Mouse (Mus musculus) CD4-positive, CD25-positive, alpha-beta regulatory T cell, adult 9 weeks (primary cell): Measurements from ENCODE around the gene Olfr684. TPM values are rescaled to one million over a fixed set of nuclear protein-coding genes. Genes with fewer than 3 reads are reported as not detected.

Experiments
- polyA plus RNA-seq: library from polyadenylated mRNA; unstranded; fragments of 100-300 nt; shearing (Covaris generic); gene quantifications from one replicate; pipeline ENCODE4 v1.2.1, GENCODE M21; 2017

Olfr684 gene
- not detected for polyA plus RNA-seq

GRCm38 (mm10) chr7:105163553-105163952 is at the start of gene Olfr684:
Gene Olfr684, minus strand, starts transcription at chr7:105163653.

GRCm38 (mm10) chr7:105207385-105207784 is 43.9 kb upstream of the Olfr684 start, which contains the start of gene Olfr686:
Gene Olfr686, minus strand, starts transcription at chr7:105207485.

GRCm38 (mm10) chr7:105185912-105186311 is 22.5 kb upstream of the Olfr684 start, which contains the start of gene Olfr685:
Gene Olfr685, minus strand, starts transcription at chr7:105186012.

GRCm38 (mm10) chr7:105146912-105147311 is 16.5 kb downstream of the Olfr684 start, which contains the start of gene Olfr683:
Gene Olfr683, minus strand, starts transcription at chr7:105147012.

GRCm38 (mm10) chr7:105116536-105116935 is 46.9 kb downstream of the Olfr684 start, which contains the start of gene Olfr681:
Gene Olfr681, plus strand, starts transcription at chr7:105116836.

Other genes with a start within 250 kb of the Olfr684 start
- not detected for gene Olfr667, start 242.2 kb downstream of the Olfr684 start, polyA plus RNA-seq
- not detected for gene Olfr668, start 235.6 kb downstream of the Olfr684 start, polyA plus RNA-seq
- not detected for gene Olfr669, start 229.4 kb downstream of the Olfr684 start, polyA plus RNA-seq
- gene Olfr670, start 201.0 kb downstream of the Olfr684 start, polyA plus RNA-seq, result not detected
- gene Olfr671, start 184.5 kb downstream of the Olfr684 start, polyA plus RNA-seq, result not detected
- gene Olfr672, start 161.6 kb downstream of the Olfr684 start, polyA plus RNA-seq, result not detected
- gene Olfr675, start 135.2 kb downstream of the Olfr684 start, polyA plus RNA-seq, result not detected
- gene Olfr676, start 131.0 kb downstream of the Olfr684 start, polyA plus RNA-seq, result not detected
- not detected for gene Olfr677, start 112.3 kb downstream of the Olfr684 start, polyA plus RNA-seq
- gene Olfr678, start 99.2 kb downstream of the Olfr684 start, polyA plus RNA-seq, result not detected
- gene Olfr679, start 82.4 kb downstream of the Olfr684 start, polyA plus RNA-seq, result not detected
- not detected for gene Olfr680-ps1, start 70.8 kb downstream of the Olfr684 start, polyA plus RNA-seq
- not detected for gene Olfr681, start 46.8 kb downstream of the Olfr684 start, polyA plus RNA-seq
- gene Olfr683, start 16.6 kb downstream of the Olfr684 start, polyA plus RNA-seq, result not detected
- not detected for gene Olfr685, start 22.4 kb upstream of the Olfr684 start, polyA plus RNA-seq
- not detected for gene Olfr686, start 43.8 kb upstream of the Olfr684 start, polyA plus RNA-seq
- not detected for gene Olfr688, start 124.4 kb upstream of the Olfr684 start, polyA plus RNA-seq
- 0.09 TPM for gene Olfr689, start 147.5 kb upstream of the Olfr684 start, polyA plus RNA-seq
- gene Olfr690, start 170.5 kb upstream of the Olfr684 start, polyA plus RNA-seq, result not detected
- not detected for gene Olfr691, start 178.6 kb upstream of the Olfr684 start, polyA plus RNA-seq
- gene Olfr692, start 204.6 kb upstream of the Olfr684 start, polyA plus RNA-seq, result not detected
- gene Gm5901, start 211.4 kb upstream of the Olfr684 start, polyA plus RNA-seq, result not detected
- gene Fam160a2, start 236.4 kb upstream of the Olfr684 start, polyA plus RNA-seq, result 26.9 TPM
- gene Cnga4, start 240.9 kb upstream of the Olfr684 start, polyA plus RNA-seq, result not detected